Mouse (Mus musculus): Measurements from ENCODE around the gene Armc7.
"Not testable (repeated sequence)": the region's sequence is repeated elsewhere in the genome, so short reads cannot be mapped to it uniquely, and the experiment has no call there.

Gene Armc7

GRCm38 (mm10) chr11:115475025-115475757 is at the start of gene Armc7:
TSS of gene Armc7 (plus strand) at chr11:115475667.
- DNase-seq (ENCODE audit: low spot score) = peak; percentile 97

- DNase-seq (ENCODE audit: low spot score) = no peak
Measured at GRCm38 (mm10) chr11:115425671-115426070, 49.8 kb upstream of the Armc7 start.

GRCm38 (mm10) chr11:115427482-115428331 is 47.8 kb upstream of the Armc7 start:
- peak; percentile 73 for DNase-seq (ENCODE audit: low spot score)

- DNase-seq (ENCODE audit: low spot score) = no peak
Measured at GRCm38 (mm10) chr11:115429307-115429706, 46.2 kb upstream of the Armc7 start.

- no peak for DNase-seq (ENCODE audit: low spot score)
Measured at GRCm38 (mm10) chr11:115430561-115430960, 44.9 kb upstream of the Armc7 start.

- no peak for DNase-seq (ENCODE audit: low spot score)
Measured at GRCm38 (mm10) chr11:115432814-115433213, 42.7 kb upstream of the Armc7 start.

DNA sequence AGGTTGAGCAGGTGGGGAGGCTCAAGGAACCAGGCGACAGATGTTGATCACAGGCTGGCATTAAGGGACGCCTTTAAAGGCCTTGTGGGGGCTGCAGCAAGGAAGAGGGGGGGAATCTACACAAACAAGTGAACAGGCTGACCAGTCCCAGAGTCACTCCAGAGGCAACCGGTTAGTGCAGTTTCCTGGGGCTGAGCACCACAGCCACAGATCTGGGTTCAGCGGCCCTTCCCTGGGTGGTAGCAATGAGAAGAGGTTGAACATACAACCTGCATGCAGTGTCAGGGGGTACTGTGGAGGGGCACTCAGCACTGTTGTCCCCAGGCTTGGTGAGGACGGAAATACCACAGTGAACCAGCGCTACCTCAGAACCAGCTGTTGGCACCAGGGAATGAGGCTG is 42.1 kb upstream of the Armc7 start:
- DNase-seq (ENCODE audit: low spot score) = no peak

GRCm38 (mm10) chr11:115435596-115436337 is 39.7 kb upstream of the Armc7 start:
- DNase-seq (ENCODE audit: low spot score) = no peak

GRCm38 (mm10) chr11:115437571-115438122 is 37.8 kb upstream of the Armc7 start:
- no peak for DNase-seq (ENCODE audit: low spot score)

GRCm38 (mm10) chr11:115439326-115439725 is 36.1 kb upstream of the Armc7 start:
- no peak for DNase-seq (ENCODE audit: low spot score)

GRCm38 (mm10) chr11:115439906-115440595 is 35.4 kb upstream of the Armc7 start, which contains the start of gene Trim80:
TSS of gene Trim80 (plus strand) at chr11:115440545.
- no peak for DNase-seq (ENCODE audit: low spot score)

DNA sequence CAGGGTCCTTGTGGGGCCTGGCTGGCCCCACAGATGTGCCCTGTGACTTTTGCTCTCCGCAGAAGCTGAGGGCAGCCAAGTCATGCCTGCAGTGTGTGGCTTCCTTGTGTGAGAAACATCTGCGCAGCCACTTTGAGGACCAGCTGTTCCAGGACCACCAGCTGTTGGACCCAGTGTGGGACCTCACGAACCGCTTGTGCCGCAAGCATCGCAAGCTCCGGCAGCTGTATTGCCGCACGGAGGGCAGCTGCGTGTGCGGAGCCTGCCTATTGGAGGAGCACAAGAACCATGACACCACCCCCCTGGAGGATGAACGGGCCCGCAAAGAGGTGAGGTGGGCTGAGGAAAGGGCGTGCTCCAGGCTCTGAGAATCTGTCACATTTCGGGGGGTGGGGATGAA is 34.0 kb upstream of the Armc7 start:
- no peak for DNase-seq (ENCODE audit: low spot score)

DNA sequence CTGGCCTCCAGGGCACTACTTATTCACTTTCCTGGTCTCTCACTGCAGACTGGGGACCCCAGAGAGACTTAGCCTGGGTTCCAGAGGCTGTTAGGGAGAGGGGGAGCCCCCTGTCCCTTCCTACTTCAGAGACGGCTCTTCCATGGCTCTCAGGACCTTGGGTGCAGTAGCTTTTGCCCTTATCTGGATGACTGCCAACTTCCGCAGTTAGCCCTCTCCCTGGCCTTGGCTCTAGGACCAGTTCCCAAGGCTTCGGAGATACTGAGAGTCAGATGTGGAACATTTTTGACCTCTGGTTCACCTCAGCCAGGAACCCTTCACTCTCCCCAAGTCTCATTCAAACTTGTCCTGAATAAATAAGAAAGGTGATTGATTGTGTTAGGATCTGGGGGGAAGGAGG is 28.6 kb upstream of the Armc7 start:
- peak; percentile 64 for DNase-seq (ENCODE audit: low spot score)

- DNase-seq (ENCODE audit: low spot score) = no peak
Measured at GRCm38 (mm10) chr11:115447321-115447885, 28.1 kb upstream of the Armc7 start.

DNA sequence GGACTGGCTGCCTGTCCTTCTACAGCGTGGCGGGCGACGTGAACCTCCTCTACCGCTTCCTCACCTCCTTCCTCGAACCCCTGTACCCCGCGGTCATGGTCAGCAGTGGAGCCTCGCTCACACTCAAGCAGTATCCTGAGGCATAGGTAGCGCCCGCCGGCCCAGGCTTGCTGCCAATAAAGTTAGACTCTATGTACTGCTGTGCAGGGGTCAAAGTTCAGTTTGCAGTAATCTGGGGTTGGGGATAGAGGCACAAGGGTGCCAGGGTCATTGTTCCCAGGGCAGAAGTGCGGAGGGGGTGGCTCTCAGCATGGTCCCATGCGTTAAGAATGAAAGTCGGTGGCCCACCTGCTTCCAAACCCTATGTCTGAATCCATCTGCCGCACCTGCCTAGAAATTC is 27.4 kb upstream of the Armc7 start:
- DNase-seq (ENCODE audit: low spot score) = no peak

DNA sequence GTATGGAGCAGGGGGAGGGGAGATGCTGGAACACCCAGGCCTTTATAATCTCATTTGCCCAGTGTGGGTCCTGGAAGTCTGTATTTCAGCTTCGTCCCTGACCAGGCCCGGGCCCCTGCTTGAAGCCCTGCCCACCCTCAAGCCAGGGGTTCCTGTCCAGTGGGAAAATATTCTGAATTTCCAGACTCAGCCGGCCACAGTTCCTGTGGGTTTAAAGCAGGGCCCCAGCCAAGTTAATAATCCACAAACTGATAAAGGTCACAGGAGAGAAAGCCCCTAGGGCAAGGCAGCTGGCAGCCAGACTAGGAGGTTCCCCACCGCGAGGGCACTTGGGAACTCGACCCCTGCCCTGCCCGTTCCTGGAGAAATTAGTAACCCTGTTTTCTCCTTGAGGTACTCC is 26.5 kb upstream of the Armc7 start:
- DNase-seq (ENCODE audit: low spot score) = no peak

DNA sequence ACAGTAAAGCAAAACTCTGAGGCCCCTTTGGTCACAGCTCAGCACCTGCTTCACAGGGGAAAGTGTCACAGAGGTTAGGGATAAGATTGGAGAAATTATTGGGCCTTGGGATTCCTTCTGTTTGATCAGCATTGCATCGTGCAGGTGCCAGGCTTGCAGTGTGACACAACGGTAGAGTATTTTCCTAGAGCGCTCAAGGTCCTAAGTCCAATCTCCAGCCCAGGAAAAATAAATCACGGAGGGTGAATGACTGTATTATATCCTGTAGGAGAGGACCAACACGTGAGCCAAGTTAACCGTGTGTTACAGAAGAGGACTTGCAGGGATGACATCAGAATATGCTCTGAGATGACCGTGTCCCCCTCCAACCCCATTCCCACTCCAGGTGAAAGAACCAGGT is 25.3 kb upstream of the Armc7 start:
- DNase-seq (ENCODE audit: low spot score) = no peak

- DNase-seq (ENCODE audit: low spot score) = no peak
Measured at GRCm38 (mm10) chr11:115451781-115452241, 23.7 kb upstream of the Armc7 start.

DNA sequence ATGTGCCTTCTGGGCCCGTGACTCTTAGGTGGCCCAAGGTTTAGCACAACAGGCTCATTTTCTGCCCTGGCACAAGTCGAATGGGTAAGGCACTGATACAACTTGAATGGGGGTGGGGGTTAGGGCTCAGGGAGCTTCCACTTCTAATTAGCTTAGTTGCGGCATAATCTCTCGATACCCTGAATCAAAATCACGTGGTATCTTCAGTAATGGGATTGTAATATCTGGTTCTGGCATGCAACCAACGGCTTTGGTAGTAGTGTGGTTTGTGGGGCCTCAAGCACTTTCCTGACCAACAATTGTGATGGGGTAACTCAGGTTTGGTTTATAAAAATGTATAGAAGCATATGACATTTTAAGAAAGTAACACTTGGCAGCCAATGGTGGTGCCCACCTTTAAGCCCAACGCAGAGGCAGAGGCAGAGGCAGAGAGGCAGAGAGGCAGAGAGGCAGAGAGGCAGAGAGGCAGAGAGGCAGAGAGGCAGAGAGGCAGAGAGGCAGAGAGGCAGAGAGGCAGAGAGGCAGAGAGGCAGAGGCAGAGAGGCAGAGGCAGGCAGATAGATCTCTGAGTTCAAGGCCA is 23.1 kb upstream of the Armc7 start:
- DNase-seq (ENCODE audit: low spot score) = no peak

GRCm38 (mm10) chr11:115453306-115453705 is 22.2 kb upstream of the Armc7 start:
- no peak for DNase-seq (ENCODE audit: low spot score)

GRCm38 (mm10) chr11:115454822-115455221 is 20.6 kb upstream of the Armc7 start:
- DNase-seq (ENCODE audit: low spot score) = not testable (repeated sequence)

Measured in testis, postnatal 10 days (tissue).